Comparison of ENCODE assay signal across 28 mouse cellular contexts in genomic region chr1:34564383-34565045, GRCm38 (mm10). TPM values are rescaled to one million over a fixed set of nuclear protein-coding genes. Genes with fewer than 3 reads are reported as not detected.
"Had no signal": no experiment of that assay in that cellular context is flagged by ENCODE, and none has a peak within 500 bp of the region (broad histone marks: within the 10 kb centered on the region; RNA-seq: fewer than 3 reads in every experiment).

No protein-coding gene starts in this region.

- DNase-seq: liver, postnatal 0 days; lung, adult 2 months; lung, postnatal 14 days; lung, postnatal 36 days; midbrain, embryonic 14.5 days; retina, postnatal 1 day; right cerebral cortex, adult 18-20 months; right cerebral cortex, postnatal 25 days; right cerebral cortex, postnatal 4 days; spleen, adult 18-20 months; thymus, adult 18-20 months; thymus, postnatal 14 days; thymus, postnatal 36 days had no signal

- H3K4me3 ChIP-seq: lung, embryonic 15.5 days; megakaryocyte, embryonic 14.5 days; midbrain, embryonic 10.5 days; midbrain, embryonic 12.5 days; myocyte; neural tube, embryonic 13.5 days; neural tube, embryonic 15.5 days had no signal

- H3K4me2 ChIP-seq: lung, embryonic 15.5 days; midbrain, embryonic 12.5 days; neural tube, embryonic 13.5 days; neural tube, embryonic 15.5 days had no signal

- H3K27ac ChIP-seq: lung, embryonic 15.5 days; macrophage; midbrain, embryonic 10.5 days; midbrain, embryonic 12.5 days; neural tube, embryonic 13.5 days; neural tube, embryonic 15.5 days had no signal

- H3K9me3 ChIP-seq: lung, embryonic 15.5 days; megakaryocyte, embryonic 14.5 days; midbrain, embryonic 10.5 days; midbrain, embryonic 12.5 days; neural tube, embryonic 13.5 days; neural tube, embryonic 15.5 days had no signal

- H3K36me3 ChIP-seq: lung, embryonic 15.5 days; midbrain, embryonic 10.5 days; midbrain, embryonic 12.5 days; neural tube, embryonic 13.5 days; neural tube, embryonic 15.5 days had no signal

- H3K4me1 ChIP-seq: lung, embryonic 15.5 days; megakaryocyte, embryonic 14.5 days; midbrain, embryonic 10.5 days; midbrain, embryonic 12.5 days; neural tube, embryonic 13.5 days; neural tube, embryonic 15.5 days had no signal

- H3K9ac ChIP-seq: liver, postnatal 0 days; lung, embryonic 15.5 days; midbrain, embryonic 12.5 days; neural tube, embryonic 13.5 days; neural tube, embryonic 15.5 days had no signal

- ATAC-seq: liver, postnatal 0 days; lung, postnatal 0 days; midbrain, embryonic 16.5 days had no signal

- H3K27me3 ChIP-seq: lung, embryonic 15.5 days; midbrain, embryonic 12.5 days; neural tube, embryonic 13.5 days; neural tube, embryonic 15.5 days had no signal

RNA-seq across cellular contexts. Expression of gene Prss40, which starts 3.8 kb away (rescaled TPM):
- polyA plus RNA-seq: liver, postnatal 0 days; lung, adult 2 months; lung, embryonic 15.5 days; lung, postnatal 0 days; macrophage; midbrain, embryonic 10.5 days; midbrain, embryonic 12.5 days; midbrain, embryonic 14.5 days; myocyte; neural tube, embryonic 11.5 days; neural tube, embryonic 13.5 days; neural tube, embryonic 15.5 days; small intestine, adult 2 months; stomach, embryonic 14.5 days; stomach, embryonic 16.5 days; thymus, postnatal 0 days had no signal

RNA-seq across cellular contexts. Expression of gene Amer3, which starts 14.9 kb away (rescaled TPM):
- polyA plus RNA-seq: liver, postnatal 0 days; lung, adult 2 months; lung, postnatal 0 days; macrophage; myocyte; small intestine, adult 2 months; thymus, postnatal 0 days had no signal

RNA-seq across cellular contexts. Expression of gene Cfc1, which starts 29.1 kb away (rescaled TPM):
- polyA plus RNA-seq: liver, postnatal 0 days; lung, adult 2 months; lung, postnatal 0 days; macrophage; midbrain, embryonic 10.5 days; midbrain, embryonic 12.5 days; midbrain, embryonic 14.5 days; myocyte; neural tube, embryonic 11.5 days; neural tube, embryonic 13.5 days; small intestine, adult 2 months; thymus, postnatal 0 days had no signal
